Mouse (Mus musculus): ENCODE results near the gene Mrps7. TPM values are rescaled to one million over a fixed set of nuclear protein-coding genes. Genes with fewer than 3 reads are reported as not detected.

Mrps7 gene
- polyA plus RNA-seq, 1 experiment from 2014 or later: 95.6 TPM

DNA sequence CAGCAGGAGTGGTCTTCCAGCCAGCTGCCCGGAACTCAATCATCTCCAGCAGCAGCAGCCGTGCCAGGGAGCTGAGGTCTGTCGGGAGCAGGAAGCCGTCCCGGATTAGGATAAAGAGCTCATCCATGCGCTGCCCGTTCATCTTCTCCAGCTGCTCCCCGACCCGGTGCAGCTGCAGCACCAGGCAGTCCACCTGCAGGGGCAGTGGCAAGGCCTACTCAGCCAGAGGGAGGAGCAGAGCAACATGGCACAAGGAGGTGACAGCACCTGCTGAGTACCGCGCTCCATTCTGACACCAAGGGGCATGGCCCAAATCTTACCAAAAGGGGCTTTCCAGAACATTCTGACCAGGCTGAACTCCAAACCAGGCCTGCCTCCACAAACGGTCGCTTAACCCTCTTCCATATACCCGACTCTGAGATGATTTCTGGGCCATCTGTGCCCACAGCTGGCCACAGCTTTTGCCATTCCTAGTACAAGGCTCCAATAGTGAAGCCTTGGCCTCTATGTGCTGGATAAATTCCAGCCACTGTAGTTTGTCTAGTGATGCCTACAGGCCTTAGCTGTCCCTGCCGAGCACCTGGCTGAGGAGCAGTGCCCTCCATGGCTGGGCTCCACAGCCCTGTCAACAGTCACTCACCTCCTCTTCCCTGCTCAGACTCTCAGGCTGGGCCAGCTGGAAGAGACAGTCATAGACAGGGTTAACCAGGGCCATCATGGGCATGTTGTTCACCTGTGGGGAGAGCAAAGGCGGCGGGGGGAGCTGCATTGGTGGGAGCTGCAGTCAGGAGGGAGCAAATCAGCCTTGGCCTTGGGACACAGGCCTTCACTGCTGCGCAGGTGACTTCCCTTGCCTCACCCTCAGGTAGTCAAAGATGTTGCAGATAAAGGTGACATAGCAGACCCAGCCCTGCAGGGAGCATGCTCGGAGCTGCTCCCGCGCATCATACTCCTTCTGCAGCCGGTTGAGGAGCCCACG, 5.0 kb downstream of the Mrps7 start:
- H3K9me3 ChIP-seq (ENCODE audit: low read depth, low read length): no peaks in the 10 kb centered on the region
- no peak for DNase-seq
- H3K4me1 ChIP-seq (ENCODE audit: insufficient read depth): peaks cover 14% of the 10 kb centered on the region
- no peak overlapping the region for H3K4me2 ChIP-seq
- WGBS: 77% methylated on average over 23 of the region's 23 CpGs
- TF ChIP-seq CTCF (IDR thresholded peaks at IDR 0.05; ENCODE audit: low read depth): no peak
- no peaks in the 10 kb centered on the region for H3K27me3 ChIP-seq (ENCODE audit: insufficient read depth, low read length)
- H3K4me3 ChIP-seq (ENCODE audit: low read depth, low read length): no peak overlapping the region
- H3K27ac ChIP-seq (ENCODE audit: low read depth): no peak overlapping the region
- ATAC-seq (ENCODE audit: insufficient read depth): no peak
- H3K36me3 ChIP-seq (ENCODE audit: insufficient read depth): peaks cover 45% of the 10 kb centered on the region
- H3K9ac ChIP-seq: no peak overlapping the region

- TF ChIP-seq CTCF (IDR thresholded peaks at IDR 0.05; ENCODE audit: low read depth): no peak
- Histone ChIP-seq H3K4me2 (no peak overlapping the region), H3K27ac (ENCODE audit: low read depth) (no peak overlapping the region), H3K4me1 (ENCODE audit: insufficient read depth) (peaks cover 14% of the 10 kb centered on the region), H3K9ac (no peak overlapping the region), H3K4me3 (ENCODE audit: low read depth, low read length) (no peak overlapping the region), H3K36me3 (ENCODE audit: insufficient read depth) (peaks cover 46% of the 10 kb centered on the region), H3K27me3 (ENCODE audit: insufficient read depth, low read length) (no peaks in the 10 kb centered on the region), H3K9me3 (ENCODE audit: low read depth, low read length) (no peaks in the 10 kb centered on the region)
- WGBS: 53% methylated on average over 3 of the region's 3 CpGs
- DNase-seq (no peak), ATAC-seq (ENCODE audit: insufficient read depth) (no peak)
Measured at GRCm38 (mm10) chr11:115609576-115609975, 5.9 kb downstream of the Mrps7 start.

DNA sequence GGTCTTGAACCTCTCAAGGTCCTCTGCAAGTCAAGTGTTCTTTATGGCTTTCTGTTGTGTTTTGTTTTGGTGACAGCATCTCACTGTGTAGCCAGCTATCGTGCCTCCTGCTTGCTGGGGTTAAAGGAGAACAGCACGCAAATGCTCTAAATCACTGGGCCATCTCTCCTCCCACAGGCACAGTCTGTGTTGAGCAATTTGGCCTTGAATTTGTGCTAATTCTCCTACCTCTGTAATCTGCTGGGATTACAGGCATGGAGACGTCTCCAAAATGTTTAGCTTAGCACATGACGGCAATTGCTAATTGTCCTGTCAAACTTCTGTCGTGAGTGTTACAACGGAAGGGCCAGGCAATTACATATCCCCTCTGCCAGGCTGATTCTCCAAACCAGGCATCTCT, 7.4 kb downstream of the Mrps7 start:
- H3K9ac ChIP-seq: no peak overlapping the region
- H3K27me3 ChIP-seq (ENCODE audit: insufficient read depth, low read length): no peaks in the 10 kb centered on the region
- no peak overlapping the region for H3K4me2 ChIP-seq
- H3K36me3 ChIP-seq (ENCODE audit: insufficient read depth): peaks cover 43% of the 10 kb centered on the region
- ATAC-seq (ENCODE audit: insufficient read depth) (no peak), DNase-seq (no peak)
- no peaks in the 10 kb centered on the region for H3K9me3 ChIP-seq (ENCODE audit: low read depth, low read length)
- no peak for TF ChIP-seq CTCF (IDR thresholded peaks at IDR 0.05; ENCODE audit: low read depth)
- peaks cover 8% of the 10 kb centered on the region for H3K4me1 ChIP-seq (ENCODE audit: insufficient read depth)
- WGBS: 65% methylated on average over 6 of the region's 6 CpGs
- no peak overlapping the region for H3K27ac ChIP-seq (ENCODE audit: low read depth)
- H3K4me3 ChIP-seq (ENCODE audit: low read depth, low read length): no peak overlapping the region

DNA sequence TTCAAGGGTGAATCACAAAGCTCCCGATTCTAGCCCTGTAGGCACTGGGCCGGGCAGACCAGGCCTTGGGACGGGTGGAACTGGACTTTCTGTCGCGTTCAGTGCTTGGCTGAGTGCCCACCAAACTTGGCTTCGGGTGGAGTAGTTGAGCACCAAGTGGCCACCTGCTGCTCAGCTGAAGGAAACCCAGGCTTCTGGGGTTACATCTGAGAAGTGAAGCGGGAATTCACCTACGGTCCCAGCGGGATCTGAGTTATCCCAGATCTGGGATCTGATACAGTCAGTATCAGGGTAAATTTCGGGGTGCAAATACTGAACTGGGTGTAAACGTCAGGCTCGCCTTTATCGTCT, 8.3 kb downstream of the Mrps7 start:
- DNase-seq (peak; percentile 84), ATAC-seq (ENCODE audit: insufficient read depth) (peak; percentile 16)
- Histone ChIP-seq H3K4me2 (peak overlapping the region; percentile 95), H3K9me3 (ENCODE audit: low read depth, low read length) (no peaks in the 10 kb centered on the region), H3K4me3 (ENCODE audit: low read depth, low read length) (peak overlapping the region; percentile 70), H3K9ac (peak overlapping the region; percentile 70), H3K36me3 (ENCODE audit: insufficient read depth) (peaks cover 34% of the 10 kb centered on the region), H3K27me3 (ENCODE audit: insufficient read depth, low read length) (no peaks in the 10 kb centered on the region), H3K27ac (ENCODE audit: low read depth) (peak overlapping the region; percentile 91), H3K4me1 (ENCODE audit: insufficient read depth) (peaks cover 8% of the 10 kb centered on the region)
- WGBS: 1% methylated on average over 13 of the region's 13 CpGs
- TF ChIP-seq CTCF (IDR thresholded peaks at IDR 0.05; ENCODE audit: low read depth): no peak

DNA sequence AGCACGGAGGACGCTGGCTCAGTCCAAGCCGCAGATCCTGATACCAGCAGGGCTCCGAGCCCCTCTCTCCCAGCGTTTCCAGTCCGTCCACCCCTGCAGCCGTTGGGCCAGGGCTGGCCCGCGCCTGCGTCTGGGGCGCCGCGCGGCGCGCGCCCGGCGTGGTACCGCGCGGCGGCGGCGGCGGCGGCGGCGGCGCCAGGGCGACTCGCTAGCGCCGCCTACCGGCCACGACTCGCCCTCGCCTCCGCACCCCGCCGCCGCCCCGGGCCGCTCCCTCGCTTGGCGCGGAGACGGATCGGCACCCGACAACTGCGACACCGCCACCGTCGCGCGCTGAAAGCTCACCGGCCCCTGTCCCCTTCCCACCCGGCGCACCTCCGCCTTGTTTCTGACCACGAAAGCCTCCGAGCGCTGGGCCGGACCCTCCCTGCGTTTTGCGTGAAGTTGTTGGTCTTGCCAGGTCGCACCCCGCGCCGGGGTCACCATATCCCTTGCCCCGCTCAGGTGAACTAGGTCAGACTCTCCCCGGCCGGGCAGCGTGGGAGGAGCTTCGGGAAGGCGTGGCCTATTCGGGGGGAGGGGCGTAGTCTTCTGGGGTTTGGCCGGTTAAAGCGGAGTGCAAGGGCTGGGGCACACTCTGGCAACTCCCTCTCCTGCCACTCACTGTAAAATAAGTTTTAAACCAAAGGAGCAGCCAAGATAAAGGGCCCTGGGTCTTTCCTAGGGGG, 8.8 kb downstream of the Mrps7 start, which contains the start of gene Mif4gd:
TSS of gene Mif4gd (minus strand) at position 560 of the 728 bp plus-strand sequence.
- Histone ChIP-seq H3K9ac (peak within 1 kb of the TSS; percentile 70), H3K27ac (ENCODE audit: low read depth) (peak within 1 kb of the TSS; percentile 91), H3K4me1 (ENCODE audit: insufficient read depth) (peaks cover 8% of the 10 kb centered on the region), H3K4me3 (ENCODE audit: low read depth, low read length) (peak within 1 kb of the TSS; percentile 70), H3K4me2 (peak within 1 kb of the TSS; percentile 95), H3K9me3 (ENCODE audit: low read depth, low read length) (no peaks in the 10 kb centered on the region), H3K27me3 (ENCODE audit: insufficient read depth, low read length) (no peaks in the 10 kb centered on the region), H3K36me3 (ENCODE audit: insufficient read depth) (peaks cover 29% of the 10 kb centered on the region)
- WGBS: under 1% methylated on average over 70 of the region's 80 CpGs
- DNase-seq: peak; percentile 87
- TF ChIP-seq CTCF (IDR thresholded peaks at IDR 0.05; ENCODE audit: low read depth): 0 out of 2 replicates have a peak, but pooled peaks have one; percentile 7
- peak; percentile 79 for ATAC-seq (ENCODE audit: insufficient read depth)

GRCm38 (mm10) chr11:115613138-115613945, 9.6 kb downstream of the Mrps7 start:
- H3K9ac ChIP-seq: peak overlapping the region; percentile 70
- WGBS: 0% methylated on average over 16 of the region's 16 CpGs
- H3K4me3 ChIP-seq (ENCODE audit: low read depth, low read length): peak overlapping the region; percentile 70
- no peaks in the 10 kb centered on the region for H3K27me3 ChIP-seq (ENCODE audit: insufficient read depth, low read length)
- ATAC-seq (ENCODE audit: insufficient read depth) (peak; percentile 5; the same call in 1 of the 2 replicates), DNase-seq (peak; percentile 62)
- H3K9me3 ChIP-seq (ENCODE audit: low read depth, low read length): no peaks in the 10 kb centered on the region
- H3K36me3 ChIP-seq (ENCODE audit: insufficient read depth): peaks cover 21% of the 10 kb centered on the region
- H3K27ac ChIP-seq (ENCODE audit: low read depth): peak overlapping the region; percentile 91; the same call in 1 of the 2 replicates
- H3K4me2 ChIP-seq: peak overlapping the region; percentile 95
- TF ChIP-seq CTCF (IDR thresholded peaks at IDR 0.05; ENCODE audit: low read depth): no peak
- H3K4me1 ChIP-seq (ENCODE audit: insufficient read depth): peaks cover 8% of the 10 kb centered on the region

Data from lung, embryonic 14.5 days (tissue).